Mouse (Mus musculus) left cerebral cortex, adult 18-20 months (tissue): ENCODE data around the gene Cd300c. TPM values are rescaled to one million over a fixed set of nuclear protein-coding genes. Genes with fewer than 3 reads are reported as not detected.

Experiments used
- total RNA-seq, 2 experiments: library from RNA; stranded (reverse); gene quantifications; 2 replicates each; pipeline ENCODE4 v1.2.3; 2021

The Cd300c gene
- total RNA-seq, 2 experiments from 2014 or later = not detected

Other genes starting within 250 kb of the Cd300c start
- gene Dnaic2, start 241.7 kb downstream of the Cd300c start, total RNA-seq = 1 to 10 TPM; 1.2 to 1.4 TPM
- gene Kif19a, start 203.8 kb downstream of the Cd300c start, total RNA-seq = 1 to 10 TPM; 1.7 to 2.6 TPM
- gene Btbd17, start 173.2 kb downstream of the Cd300c start, total RNA-seq = 10 to 100 TPM; 26.3 to 31.6 TPM
- not detected for gene Gpr142, start 170.2 kb downstream of the Cd300c start, total RNA-seq
- gene Gprc5c, start 118.0 kb downstream of the Cd300c start, total RNA-seq = 1 to 10 TPM; 4.3 to 6.5 TPM
- gene Cd300a, start 79.1 kb downstream of the Cd300c start, total RNA-seq = under 1 TPM; 0.65 to 0.80 TPM
- not detected for gene Cd300lb, start 34.8 kb downstream of the Cd300c start, total RNA-seq
- gene Cd300ld, start 20.8 kb upstream of the Cd300c start, total RNA-seq = under 1 TPM in 1 of 2 experiments, not detected in 1; 0.12 TPM
- gene Cd300c2, start 32.7 kb upstream of the Cd300c start, total RNA-seq = 1 to 10 TPM; 3.3 to 3.7 TPM
- not detected for gene Cd300ld2, start 47.0 kb upstream of the Cd300c start, total RNA-seq
- gene Cd300ld4, start 57.9 kb upstream of the Cd300c start, total RNA-seq = not detected
- under 1 TPM; 0.60 to 0.82 TPM for gene Cd300ld5, start 68.6 kb upstream of the Cd300c start, total RNA-seq
- under 1 TPM; 0.60 to 0.82 TPM for gene Cd300ld3, start 79.3 kb upstream of the Cd300c start, total RNA-seq
- not detected for gene Cd300e, start 93.0 kb upstream of the Cd300c start, total RNA-seq
- gene Rab37, start 122.3 kb upstream of the Cd300c start, total RNA-seq = 1 to 10 TPM; 3.3 to 3.8 TPM
- under 1 TPM; 0.30 to 0.42 TPM for gene Cd300lf, start 164.8 kb upstream of the Cd300c start, total RNA-seq
- gene Slc9a3r1, start 194.2 kb upstream of the Cd300c start, total RNA-seq = 10 to 100 TPM; 60.9 to 68.1 TPM
- 10 to 100 TPM; 14.9 to 16.2 TPM for gene Tmem104, start 218.3 kb upstream of the Cd300c start, total RNA-seq
- gene Nat9, start 218.7 kb upstream of the Cd300c start, total RNA-seq = 10 to 100 TPM; 24.3 to 30.5 TPM